Mouse (Mus musculus) testis, adult 2 months (tissue): Measurements from ENCODE around the gene Tmub1.

Experiments used
- CTCF ChIP-seq: fragments of 200-500 bp; IDR thresholded peaks from 2 replicates; pipeline ENCODE4 v1.5.1; 2012; ENCODE audit warnings: low read depth, mild to moderate bottlenecking, inconsistent platforms, low read length, moderate library complexity; ENCODE audit not compliant: control insufficient read depth, insufficient read depth, insufficient replicate concordance
- POLR2A ChIP-seq: fragments of 200-500 bp; IDR thresholded peaks from 2 replicates; pipeline ENCODE4 v1.6.1; 2012; ENCODE audit warnings: low read depth, mild to moderate bottlenecking, inconsistent platforms, low read length, moderate library complexity; ENCODE audit not compliant: control insufficient read depth

- TF ChIP-seq CTCF (no peak), POLR2A (no peak)
These were observed 23.5 kb downstream of the Tmub1 start for GRCm38 (mm10) chr5:24424004-24424781.
